Mouse (Mus musculus) monocyte, adult 2 months (primary cell): ENCODE measurements around the gene Arhgdia.

ENCODE experiments used
- DNase-seq, 2 experiments: peaks; one replicate each; pipeline ENCODE4 v3.0.0; 2022; ENCODE audit warnings: low spot score in 2 of 2, low read depth in 1 of 2

Gene Arhgdia

GRCm38 (mm10) chr11:120555260-120555659 is 26.2 kb downstream of the Arhgdia start:
- DNase-seq, result no peak

- DNase-seq, result no peak
Observed at GRCm38 (mm10) chr11:120554834-120555233, 26.6 kb downstream of the Arhgdia start.

- no peak for DNase-seq
Observed at GRCm38 (mm10) chr11:120552736-120553135, 28.7 kb downstream of the Arhgdia start.

GRCm38 (mm10) chr11:120550810-120551440 is 30.5 kb downstream of the Arhgdia start, which contains the start of gene Ppp1r27:
Gene Ppp1r27 (minus strand): TSS chr11:120551132.
- DNase-seq, result no peak

- no peak for DNase-seq
Observed at GRCm38 (mm10) chr11:120549986-120550809, 31.2 kb downstream of the Arhgdia start.

- DNase-seq, result peak; percentile 70 to 85
Observed at GRCm38 (mm10) chr11:120549168-120549945, 32.1 kb downstream of the Arhgdia start, which contains the start of gene Mcrip1. Gene Mcrip1 (minus strand): TSS chr11:120549727.

GRCm38 (mm10) chr11:120548786-120549167 is 32.6 kb downstream of the Arhgdia start:
- DNase-seq, result no peak

- DNase-seq, result no peak
Observed at GRCm38 (mm10) chr11:120548214-120548613, 33.2 kb downstream of the Arhgdia start.

GRCm38 (mm10) chr11:120547469-120547868 is 34.0 kb downstream of the Arhgdia start:
- no peak for DNase-seq

GRCm38 (mm10) chr11:120545964-120546363 is 35.5 kb downstream of the Arhgdia start:
- DNase-seq, result no peak

GRCm38 (mm10) chr11:120542376-120542775 is 39.0 kb downstream of the Arhgdia start:
- no peak for DNase-seq

GRCm38 (mm10) chr11:120541907-120542306 is 39.5 kb downstream of the Arhgdia start:
- no peak for DNase-seq

GRCm38 (mm10) chr11:120539285-120540014 is 42.0 kb downstream of the Arhgdia start:
- no peak for DNase-seq

GRCm38 (mm10) chr11:120538955-120539284 is 42.5 kb downstream of the Arhgdia start:
- DNase-seq, result no peak

GRCm38 (mm10) chr11:120538485-120538884 is 42.9 kb downstream of the Arhgdia start:
- DNase-seq, result no peak

- no peak for DNase-seq
Observed at GRCm38 (mm10) chr11:120535804-120536203, 45.6 kb downstream of the Arhgdia start.

- no peak for DNase-seq
Observed at GRCm38 (mm10) chr11:120535145-120535544, 46.3 kb downstream of the Arhgdia start.

- DNase-seq, result no peak
Observed at GRCm38 (mm10) chr11:120534093-120534492, 47.3 kb downstream of the Arhgdia start.

- DNase-seq, result no peak
Observed at GRCm38 (mm10) chr11:120531646-120532045, 49.8 kb downstream of the Arhgdia start.

- DNase-seq, result no peak
Observed at GRCm38 (mm10) chr11:120530085-120530964, 51.1 kb downstream of the Arhgdia start, which contains the start of gene Gcgr. Gene Gcgr (plus strand): TSS chr11:120530699.
